In genomic region chr9:37560617-37561016, GRCm38 (mm10) we compare ENCODE assay signal across 21 mouse cellular contexts. TPM values are rescaled to one million over a fixed set of nuclear protein-coding genes. Genes with fewer than 3 reads are reported as not detected.
"Had no signal": no experiment of that assay in that cellular context is flagged by ENCODE, and none has a peak within 500 bp of the region (broad histone marks: within the 10 kb centered on the region; RNA-seq: fewer than 3 reads in every experiment).

No protein-coding gene starts in this region.

- H3K27ac ChIP-seq: liver, embryonic 15.5 days; lung, embryonic 15.5 days; midbrain, embryonic 12.5 days; neural tube, embryonic 12.5 days had no signal

- DNase-seq: liver, postnatal 0 days; lung, adult 2 months; lung, postnatal 14 days; lung, postnatal 36 days; midbrain, embryonic 14.5 days; retina, postnatal 1 day; right cerebral cortex, adult 18-20 months; right cerebral cortex, postnatal 25 days; right cerebral cortex, postnatal 4 days; spleen, adult 18-20 months; thymus, adult 18-20 months; thymus, postnatal 14 days; thymus, postnatal 36 days had no signal

- H3K36me3 ChIP-seq: liver, embryonic 15.5 days; lung, embryonic 15.5 days; midbrain, embryonic 12.5 days; neural tube, embryonic 12.5 days had no signal

- H3K9me3 ChIP-seq: liver, embryonic 15.5 days; lung, embryonic 15.5 days; megakaryocyte, embryonic 14.5 days; midbrain, embryonic 12.5 days; neural tube, embryonic 12.5 days had no signal

- H3K27me3 ChIP-seq: lung, embryonic 15.5 days; megakaryocyte, embryonic 14.5 days had no signal

- H3K4me3 ChIP-seq: liver, embryonic 15.5 days; lung, embryonic 15.5 days; megakaryocyte, embryonic 14.5 days; midbrain, embryonic 12.5 days; neural tube, embryonic 12.5 days had no signal

- H3K4me1 ChIP-seq: lung, embryonic 15.5 days; midbrain, embryonic 12.5 days; neural tube, embryonic 12.5 days had no signal

- H3K9ac ChIP-seq: liver, embryonic 15.5 days; liver, postnatal 0 days; lung, embryonic 15.5 days; midbrain, embryonic 12.5 days; neural tube, embryonic 12.5 days had no signal

- ATAC-seq: liver, postnatal 0 days; lung, postnatal 0 days; midbrain, embryonic 16.5 days had no signal

- H3K4me2 ChIP-seq: liver, embryonic 15.5 days; lung, embryonic 15.5 days; midbrain, embryonic 12.5 days; neural tube, embryonic 12.5 days had no signal

RNA-seq across cellular contexts. Expression of gene Vsig2, which starts 21.6 kb away (rescaled TPM):
- total RNA-seq: monocyte, adult 5-6 weeks had no signal

RNA-seq across cellular contexts. Expression of gene Esam, which starts 32.7 kb away (rescaled TPM):
- total RNA-seq: monocyte, adult 5-6 weeks had no signal

RNA-seq across cellular contexts. Expression of gene Spa17, which starts 52.9 kb away (rescaled TPM):
- total RNA-seq: monocyte, adult 5-6 weeks had no signal
